Mouse (Mus musculus): ENCODE results near the gene Zfp708. TPM values are rescaled to one million over a fixed set of nuclear protein-coding genes. Genes with fewer than 3 reads are reported as not detected.

Zfp708 gene
- 1.7 and 1.8 TPM in 2 replicates for polyA plus RNA-seq (2015; fragmentation: Nextera tagmentation; extraction: Ambion mirVana)

DNA sequence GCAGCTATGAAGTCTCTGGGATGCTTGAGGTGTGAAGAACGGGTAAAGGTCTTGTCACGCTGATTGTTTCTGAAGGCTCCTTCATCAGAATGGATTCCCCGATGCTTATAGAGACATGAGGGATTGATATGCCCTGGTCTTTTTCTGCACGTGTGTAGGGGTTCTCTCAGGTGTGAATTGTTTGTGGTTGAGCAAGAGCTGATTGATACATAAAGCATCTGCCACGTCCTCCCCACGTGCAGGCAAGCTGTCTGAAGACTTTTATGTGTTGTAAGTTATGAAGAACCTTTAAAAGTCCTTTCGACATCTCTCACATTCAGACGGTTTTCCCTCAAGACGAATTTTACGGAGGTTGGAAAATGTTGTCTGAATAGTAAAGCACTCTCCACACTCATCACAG, at the start of gene Zfp708:
TSS of gene Zfp708 (minus strand) at position 101 of the 400 bp plus-strand sequence.

DNA sequence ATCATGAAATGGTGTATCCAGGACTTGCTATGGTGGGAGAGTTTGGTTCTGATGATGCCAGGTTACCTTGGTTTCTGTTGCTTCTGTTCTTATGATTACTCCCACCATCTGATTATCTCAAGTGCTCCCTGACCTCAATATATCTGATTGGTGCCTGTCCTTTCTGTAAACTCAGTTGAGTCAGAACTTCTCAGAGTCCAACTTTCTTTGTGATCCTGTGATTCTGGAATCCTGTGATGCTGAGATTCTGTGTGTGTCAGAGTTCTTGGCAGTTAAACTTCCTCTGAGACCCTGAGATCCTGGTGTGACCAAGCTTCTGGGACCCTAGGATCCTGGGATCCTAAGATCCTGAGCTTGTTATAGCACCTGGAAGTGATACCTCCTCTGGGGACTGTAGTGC, 23.6 kb upstream of the Zfp708 start, which contains the start of gene Zfp759:
TSS of gene Zfp759 (plus strand) at position 301 of the 400 bp plus-strand sequence.

DNA sequence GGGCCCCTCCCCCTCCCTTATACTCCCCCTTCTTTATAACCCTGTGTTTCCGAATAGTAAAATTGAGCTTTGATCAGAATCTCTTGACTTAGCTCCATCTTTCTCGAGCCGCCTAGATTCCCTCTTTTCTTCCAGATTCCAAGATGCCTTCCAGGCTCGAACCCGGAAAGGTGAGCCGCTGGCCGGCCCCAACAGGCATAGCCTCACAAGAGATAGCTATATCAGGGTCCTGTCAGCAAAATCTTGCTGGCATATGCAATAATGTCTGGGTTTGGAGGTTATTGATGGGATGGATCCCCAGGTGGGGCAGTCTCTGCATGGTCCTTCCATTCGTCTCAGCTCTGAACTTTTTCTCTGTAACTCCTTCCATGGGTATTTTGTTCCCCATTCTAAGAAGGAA, 18.4 kb upstream of the Zfp708 start, which contains the start of gene Rslcan18:
TSS of gene Rslcan18 (minus strand) at position 101 of the 400 bp plus-strand sequence.

GRCm38 (mm10) chr13:67108194-67108820, 10.5 kb upstream of the Zfp708 start, which contains the start of gene Gm28557:
Gene Gm28557 (minus strand): TSS chr13:67108604.

GRCm38 (mm10) chr13:67060786-67061358, 36.9 kb downstream of the Zfp708 start, which contains the start of gene Zfp712:
Gene Zfp712 (minus strand): TSS chr13:67061170.

Other genes starting within 250 kb of the Zfp708 start
- 0.80 and 1.2 TPM in 2 replicates for gene Gm10767, start 193.1 kb downstream of the Zfp708 start, polyA plus RNA-seq (2015; fragmentation: Nextera tagmentation; extraction: Ambion mirVana)
- 1.1 and 1.2 TPM in 2 replicates for gene Zfp712, start 36.8 kb downstream of the Zfp708 start, polyA plus RNA-seq (2015; fragmentation: Nextera tagmentation; extraction: Ambion mirVana)
- gene Gm28557, start 10.6 kb upstream of the Zfp708 start, polyA plus RNA-seq (2015; fragmentation: Nextera tagmentation; extraction: Ambion mirVana): 1.4 and 2.0 TPM in 2 replicates
- gene Rslcan18, start 18.3 kb upstream of the Zfp708 start, polyA plus RNA-seq (2015; fragmentation: Nextera tagmentation; extraction: Ambion mirVana): 0.08 and 0.14 TPM in 2 replicates
- gene Zfp759, start 23.7 kb upstream of the Zfp708 start, polyA plus RNA-seq (2015; fragmentation: Nextera tagmentation; extraction: Ambion mirVana): 0.50 and 0.55 TPM in 2 replicates
- 3.3 and 3.8 TPM in 2 replicates for gene Rsl1, start 75.2 kb upstream of the Zfp708 start, polyA plus RNA-seq (2015; fragmentation: Nextera tagmentation; extraction: Ambion mirVana)
- gene Zfp455, start 96.5 kb upstream of the Zfp708 start, polyA plus RNA-seq (2015; fragmentation: Nextera tagmentation; extraction: Ambion mirVana): 0.47 and 0.77 TPM in 2 replicates
- gene Zfp458, start 180.5 kb upstream of the Zfp708 start, polyA plus RNA-seq (2015; fragmentation: Nextera tagmentation; extraction: Ambion mirVana): 0.46 and 1.0 TPM in 2 replicates
- 0.30 TPM in 1 of 2 replicates, not detected in the other for gene Zfp457, start 208.5 kb upstream of the Zfp708 start, polyA plus RNA-seq (2015; fragmentation: Nextera tagmentation; extraction: Ambion mirVana)
- gene Zfp595, start 234.6 kb upstream of the Zfp708 start, polyA plus RNA-seq (2015; fragmentation: Nextera tagmentation; extraction: Ambion mirVana): 1.1 TPM in 2 replicates

All from urinary bladder, postnatal 0 days (tissue).